Mouse (Mus musculus): Measurements from ENCODE around the gene Sphk2. TPM values are rescaled to one million over a fixed set of nuclear protein-coding genes. Genes with fewer than 3 reads are reported as not detected.

Gene Sphk2
- polyA plus RNA-seq, 1 experiment from 2014 or later, result 23.9 TPM

GRCm38 (mm10) chr7:45710477-45711191, 7.2 kb downstream of the Sphk2 start:
- no peak overlapping the region for H3K9ac ChIP-seq (ENCODE audit: low read depth, low read length)
- no peak for ATAC-seq (ENCODE audit: low FRiP score, low TSS enrichment)
- peaks cover 37% of the 10 kb centered on the region for H3K36me3 ChIP-seq (ENCODE audit: control insufficient read depth, insufficient read depth, low read length)
- no peak overlapping the region for H3K4me3 ChIP-seq (ENCODE audit: low read length)
- peaks cover 31% of the 10 kb centered on the region for H3K4me1 ChIP-seq (ENCODE audit: control insufficient read depth, insufficient read depth, low read length)
- H3K27me3 ChIP-seq (ENCODE audit: control insufficient read depth, insufficient read depth, low read length), result no peaks in the 10 kb centered on the region
- no peak overlapping the region for H3K27ac ChIP-seq (ENCODE audit: low read depth, low read length)
- H3K9me3 ChIP-seq (ENCODE audit: control insufficient read depth, low read length), result no peaks in the 10 kb centered on the region
- H3K4me2 ChIP-seq (replicated peaks; ENCODE audit: low read depth, low read length), result no peak overlapping the region
- 92% methylated on average over 20 of the region's 20 CpGs for WGBS

GRCm38 (mm10) chr7:45709677-45710355, 8.0 kb downstream of the Sphk2 start:
- no peak overlapping the region for H3K4me3 ChIP-seq (ENCODE audit: low read length)
- H3K9me3 ChIP-seq (ENCODE audit: control insufficient read depth, low read length), result no peaks in the 10 kb centered on the region
- H3K27me3 ChIP-seq (ENCODE audit: control insufficient read depth, insufficient read depth, low read length), result no peaks in the 10 kb centered on the region
- peaks cover 32% of the 10 kb centered on the region for H3K4me1 ChIP-seq (ENCODE audit: control insufficient read depth, insufficient read depth, low read length)
- WGBS, result 85% methylated on average over 14 of the region's 14 CpGs
- H3K27ac ChIP-seq (ENCODE audit: low read depth, low read length), result no peak overlapping the region
- ATAC-seq (ENCODE audit: low FRiP score, low TSS enrichment), result no peak
- no peak overlapping the region for H3K4me2 ChIP-seq (replicated peaks; ENCODE audit: low read depth, low read length)
- H3K36me3 ChIP-seq (ENCODE audit: control insufficient read depth, insufficient read depth, low read length), result peaks cover 37% of the 10 kb centered on the region
- H3K9ac ChIP-seq (ENCODE audit: low read depth, low read length), result no peak overlapping the region

GRCm38 (mm10) chr7:45709036-45709435, 8.8 kb downstream of the Sphk2 start:
- Histone ChIP-seq H3K27ac (ENCODE audit: low read depth, low read length) (no peak overlapping the region), H3K36me3 (ENCODE audit: control insufficient read depth, insufficient read depth, low read length) (peaks cover 37% of the 10 kb centered on the region), H3K4me3 (ENCODE audit: low read length) (no peak overlapping the region), H3K9me3 (ENCODE audit: control insufficient read depth, low read length) (no peaks in the 10 kb centered on the region), H3K9ac (ENCODE audit: low read depth, low read length) (no peak overlapping the region; the same call in 1 of the 2 replicates), H3K4me1 (ENCODE audit: control insufficient read depth, insufficient read depth, low read length) (peaks cover 26% of the 10 kb centered on the region), H3K4me2 (replicated peaks; ENCODE audit: low read depth, low read length) (no peak overlapping the region), H3K27me3 (ENCODE audit: control insufficient read depth, insufficient read depth, low read length) (no peaks in the 10 kb centered on the region)
- 54% methylated on average over 6 of the region's 6 CpGs for WGBS
- ATAC-seq (ENCODE audit: low FRiP score, low TSS enrichment), result no peak

DNA sequence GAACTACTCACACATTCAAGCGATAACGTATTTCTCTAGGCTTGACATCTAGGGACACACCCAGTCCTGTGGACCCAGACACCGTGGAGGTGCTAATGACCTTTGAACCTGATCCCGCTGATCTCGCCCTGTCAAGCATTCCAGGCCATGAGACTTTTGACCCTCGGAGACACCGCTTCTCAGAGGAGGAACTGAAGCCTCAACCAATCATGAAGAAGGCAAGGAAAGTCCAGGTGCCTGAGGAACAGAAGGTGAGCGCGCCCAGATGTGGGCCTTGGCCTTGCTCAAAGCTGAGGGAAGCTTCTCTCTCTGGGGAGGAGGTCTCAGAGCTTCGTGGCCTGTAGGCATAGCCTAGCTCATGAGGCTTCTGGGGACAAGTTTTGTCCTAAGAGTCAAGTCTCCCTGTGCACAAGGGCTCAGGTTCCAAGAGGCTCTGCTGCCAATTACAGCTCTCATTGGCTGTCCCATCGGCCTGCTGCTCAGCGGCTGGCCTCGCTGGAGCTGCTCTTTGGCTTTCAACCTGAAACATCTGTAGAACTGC, 9.5 kb downstream of the Sphk2 start:
- 21% methylated on average over 13 of the region's 13 CpGs for WGBS
- H3K4me2 ChIP-seq (replicated peaks; ENCODE audit: low read depth, low read length), result peak overlapping the region; percentile 93
- H3K36me3 ChIP-seq (ENCODE audit: control insufficient read depth, insufficient read depth, low read length), result peaks cover 34% of the 10 kb centered on the region
- no peaks in the 10 kb centered on the region for H3K9me3 ChIP-seq (ENCODE audit: control insufficient read depth, low read length)
- ATAC-seq (ENCODE audit: low FRiP score, low TSS enrichment), result no peak
- H3K27ac ChIP-seq (ENCODE audit: low read depth, low read length), result 0 out of 2 replicates have a peak overlapping the region, but pooled peaks have one; percentile 90
- H3K27me3 ChIP-seq (ENCODE audit: control insufficient read depth, insufficient read depth, low read length), result no peaks in the 10 kb centered on the region
- H3K4me1 ChIP-seq (ENCODE audit: control insufficient read depth, insufficient read depth, low read length), result peaks cover 30% of the 10 kb centered on the region
- H3K4me3 ChIP-seq (ENCODE audit: low read length), result peak overlapping the region; percentile 64; the same call in 1 of the 2 replicates
- peak overlapping the region; percentile 84; the same call in 1 of the 2 replicates for H3K9ac ChIP-seq (ENCODE audit: low read depth, low read length)

GRCm38 (mm10) chr7:45707375-45707967, 10.3 kb downstream of the Sphk2 start:
- H3K4me3 ChIP-seq (ENCODE audit: low read length), result peak overlapping the region; percentile 64
- peak overlapping the region; percentile 93 for H3K4me2 ChIP-seq (replicated peaks; ENCODE audit: low read depth, low read length)
- H3K4me1 ChIP-seq (ENCODE audit: control insufficient read depth, insufficient read depth, low read length), result peaks cover 30% of the 10 kb centered on the region
- H3K27me3 ChIP-seq (ENCODE audit: control insufficient read depth, insufficient read depth, low read length), result no peaks in the 10 kb centered on the region
- H3K9me3 ChIP-seq (ENCODE audit: control insufficient read depth, low read length), result no peaks in the 10 kb centered on the region
- peak; percentile 1; the same call in 1 of the 2 replicates for ATAC-seq (ENCODE audit: low FRiP score, low TSS enrichment)
- 0% methylated on average over 27 of the region's 27 CpGs for WGBS
- peak overlapping the region; percentile 90 for H3K27ac ChIP-seq (ENCODE audit: low read depth, low read length)
- peak overlapping the region; percentile 84 for H3K9ac ChIP-seq (ENCODE audit: low read depth, low read length)
- peaks cover 26% of the 10 kb centered on the region for H3K36me3 ChIP-seq (ENCODE audit: control insufficient read depth, insufficient read depth, low read length)

DNA sequence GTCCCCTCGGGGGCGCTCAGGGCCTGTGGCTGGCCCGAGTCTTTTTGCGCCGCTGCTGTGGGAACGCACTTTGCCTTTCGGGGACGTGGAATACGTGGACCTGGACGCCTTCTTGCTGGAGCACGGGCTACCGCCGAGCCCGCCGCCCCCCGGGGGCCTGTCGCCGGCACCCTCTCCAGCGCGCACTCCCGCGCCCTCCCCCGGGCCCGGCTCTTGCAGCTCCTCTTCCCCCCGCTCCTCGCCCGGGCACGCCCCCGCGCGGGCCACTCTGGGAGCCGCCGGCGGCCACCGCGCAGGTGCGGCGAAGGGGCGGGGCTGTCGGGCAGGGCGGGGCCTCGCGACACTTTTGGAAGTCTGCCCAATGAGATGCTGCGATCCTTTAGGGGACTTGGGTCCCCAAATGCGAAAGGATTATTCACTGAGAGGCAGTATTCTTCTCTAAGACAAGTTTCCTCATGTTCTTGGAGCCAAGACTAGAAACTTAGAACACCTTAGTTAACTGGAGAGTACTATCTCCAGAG, 11.0 kb downstream of the Sphk2 start:
- Histone ChIP-seq H3K27me3 (ENCODE audit: control insufficient read depth, insufficient read depth, low read length) (no peaks in the 10 kb centered on the region), H3K9me3 (ENCODE audit: control insufficient read depth, low read length) (no peaks in the 10 kb centered on the region), H3K4me2 (replicated peaks; ENCODE audit: low read depth, low read length) (peak overlapping the region; percentile 93), H3K4me3 (ENCODE audit: low read length) (peak overlapping the region; percentile 64), H3K9ac (ENCODE audit: low read depth, low read length) (peak overlapping the region; percentile 84), H3K27ac (ENCODE audit: low read depth, low read length) (peak overlapping the region; percentile 90), H3K4me1 (ENCODE audit: control insufficient read depth, insufficient read depth, low read length) (peaks cover 30% of the 10 kb centered on the region), H3K36me3 (ENCODE audit: control insufficient read depth, insufficient read depth, low read length) (peaks cover 19% of the 10 kb centered on the region)
- no peak for ATAC-seq (ENCODE audit: low FRiP score, low TSS enrichment)
- WGBS, result 1% methylated on average over 41 of the region's 45 CpGs

DNA sequence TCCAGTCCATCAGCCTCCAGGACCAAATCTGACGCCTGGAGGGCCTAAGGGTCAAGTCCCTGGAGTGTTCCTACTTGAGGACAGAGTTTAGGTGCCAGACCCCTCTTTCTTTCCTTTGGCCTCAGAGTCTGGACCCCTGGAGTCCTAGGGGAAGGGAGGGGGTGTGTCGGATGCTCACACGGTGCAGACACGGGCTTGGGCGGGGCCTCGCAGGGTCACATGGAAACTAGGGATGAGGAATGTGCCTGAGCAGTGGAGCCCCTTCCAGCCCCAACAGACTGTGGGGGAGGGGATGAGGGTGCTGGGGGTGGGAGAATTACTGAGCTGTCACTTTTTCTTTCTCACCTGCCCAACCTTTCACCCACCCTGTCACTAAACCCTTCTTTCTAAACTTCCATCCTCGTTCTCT, 11.9 kb downstream of the Sphk2 start:
- peak; percentile 29; the same call in 1 of the 2 replicates for ATAC-seq (ENCODE audit: low FRiP score, low TSS enrichment)
- peak overlapping the region; percentile 84; the same call in 1 of the 2 replicates for H3K9ac ChIP-seq (ENCODE audit: low read depth, low read length)
- H3K4me3 ChIP-seq (ENCODE audit: low read length), result peak overlapping the region; percentile 64
- H3K4me1 ChIP-seq (ENCODE audit: control insufficient read depth, insufficient read depth, low read length), result peaks cover 35% of the 10 kb centered on the region
- peak overlapping the region; percentile 93 for H3K4me2 ChIP-seq (replicated peaks; ENCODE audit: low read depth, low read length)
- WGBS, result 0% methylated on average over 7 of the region's 7 CpGs
- peak overlapping the region; percentile 90; the same call in 1 of the 2 replicates for H3K27ac ChIP-seq (ENCODE audit: low read depth, low read length)
- peaks cover 10% of the 10 kb centered on the region; the same call in 1 of the 2 replicates for H3K36me3 ChIP-seq (ENCODE audit: control insufficient read depth, insufficient read depth, low read length)
- no peaks in the 10 kb centered on the region for H3K27me3 ChIP-seq (ENCODE audit: control insufficient read depth, insufficient read depth, low read length)
- no peaks in the 10 kb centered on the region for H3K9me3 ChIP-seq (ENCODE audit: control insufficient read depth, low read length)

DNA sequence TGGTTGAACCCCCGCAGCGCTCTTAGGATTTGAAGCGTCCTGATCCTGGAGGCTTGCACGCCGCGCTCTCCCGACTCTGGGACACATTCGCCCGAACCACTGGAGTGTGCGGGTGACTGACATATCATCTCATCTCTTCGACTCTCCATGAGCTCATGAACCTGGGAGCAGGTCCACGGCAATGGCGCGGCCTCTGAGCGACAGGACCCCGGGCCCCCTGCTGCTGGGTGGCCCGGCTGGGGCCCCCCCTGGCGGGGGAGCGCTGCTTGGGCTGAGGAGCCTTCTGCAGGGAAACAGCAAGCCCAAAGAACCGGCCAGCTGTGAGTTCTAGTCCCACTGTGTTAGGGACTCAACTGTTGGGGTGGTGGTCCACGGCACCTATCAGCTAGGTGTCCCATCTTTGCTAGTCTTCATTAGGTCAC, 12.3 kb downstream of the Sphk2 start:
- ATAC-seq (ENCODE audit: low FRiP score, low TSS enrichment), result peak; percentile 0
- under 1% methylated on average over 21 of the region's 21 CpGs for WGBS
- H3K4me3 ChIP-seq (ENCODE audit: low read length), result peak overlapping the region; percentile 64
- H3K9me3 ChIP-seq (ENCODE audit: control insufficient read depth, low read length), result no peaks in the 10 kb centered on the region
- H3K4me2 ChIP-seq (replicated peaks; ENCODE audit: low read depth, low read length), result peak overlapping the region; percentile 93
- H3K9ac ChIP-seq (ENCODE audit: low read depth, low read length), result peak overlapping the region; percentile 84
- H3K27ac ChIP-seq (ENCODE audit: low read depth, low read length), result peak overlapping the region; percentile 79
- peaks cover 38% of the 10 kb centered on the region for H3K4me1 ChIP-seq (ENCODE audit: control insufficient read depth, insufficient read depth, low read length)
- H3K27me3 ChIP-seq (ENCODE audit: control insufficient read depth, insufficient read depth, low read length), result no peaks in the 10 kb centered on the region; the same call in 1 of the 2 replicates
- H3K36me3 ChIP-seq (ENCODE audit: control insufficient read depth, insufficient read depth, low read length), result peaks cover 6% of the 10 kb centered on the region; the same call in 1 of the 2 replicates

Measured in kidney, embryonic 14.5 days (tissue).